Mouse (Mus musculus): ENCODE measurements around the gene Prkn. TPM values are rescaled to one million over a fixed set of nuclear protein-coding genes. Genes with fewer than 3 reads are reported as not detected.

Gene Prkn
- total and polyA plus RNA-seq, 3 experiments = 0.39 to 0.50 TPM; not detected in 1

DNA sequence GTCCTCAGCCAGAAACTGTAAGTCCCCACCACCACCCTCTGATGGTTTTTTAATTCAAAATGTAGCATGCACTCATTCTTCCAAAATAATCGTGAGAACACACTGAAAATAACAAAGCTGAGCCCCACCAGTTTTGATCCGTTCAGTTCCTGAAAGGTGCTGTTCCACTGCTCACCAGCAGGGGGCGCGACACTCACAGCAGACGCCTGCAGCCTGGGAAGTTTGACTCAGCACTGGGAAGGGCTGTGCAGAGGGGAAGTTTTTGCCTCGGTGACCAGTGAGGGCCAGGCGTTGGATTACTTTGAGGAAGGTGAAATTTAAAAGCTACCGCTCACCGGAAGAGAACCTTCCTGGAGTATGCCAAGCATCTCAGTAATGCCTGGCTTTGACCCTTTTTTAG, 1199.0 kb downstream of the Prkn start (continued):
- TF ChIP-seq USF1 (IDR thresholded peaks at IDR 0.05; ENCODE audit: low read depth, low read length) (no peak), GABPA (IDR thresholded peaks at IDR 0.05; ENCODE audit: low read depth, low read length) (no peak)

DNA sequence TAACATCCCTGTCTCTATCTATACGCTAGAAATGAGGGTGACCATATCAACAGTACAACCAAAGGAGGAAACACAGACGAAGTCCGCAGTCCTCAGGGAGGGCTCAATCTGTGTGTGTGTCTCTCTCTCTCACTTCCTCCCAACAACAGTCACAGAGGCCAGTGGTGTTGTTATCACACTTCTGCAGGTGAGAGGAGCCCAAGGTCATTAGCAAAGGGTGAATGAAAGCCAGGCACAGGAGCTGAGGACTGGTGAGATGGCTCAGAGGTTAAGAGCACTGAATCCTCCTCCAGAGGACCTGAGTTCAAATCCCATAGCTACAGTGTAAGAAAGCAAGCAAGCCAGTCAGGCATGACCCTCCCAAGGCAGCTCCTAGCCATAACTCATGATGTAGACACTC, 1199.7 kb downstream of the Prkn start:
- TF ChIP-seq GATA1 (IDR thresholded peaks at IDR 0.05; ENCODE audit: low read depth, low read length) (0 out of 2 replicates have a peak, but pooled peaks have one; percentile 49), NELFE (IDR thresholded peaks at IDR 0.05; ENCODE audit: low read depth, low read length) (no peak), ZKSCAN1 (IDR thresholded peaks at IDR 0.05; ENCODE audit: low read depth, low read length) (no peak), TCF12 (IDR thresholded peaks at IDR 0.05; ENCODE audit: low read depth, low read length) (no peak), GABPA (IDR thresholded peaks at IDR 0.05; ENCODE audit: low read depth, low read length) (no peak), MAZ (IDR thresholded peaks at IDR 0.05; ENCODE audit: low read depth, low read length) (no peak), ELF1 (IDR thresholded peaks at IDR 0.05; ENCODE audit: low read depth, low read length) (no peak), ETS1 (IDR thresholded peaks at IDR 0.05; ENCODE audit: low read depth, low read length) (no peak), RAD21 (IDR thresholded peaks at IDR 0.05; ENCODE audit: low read depth, low read length) (no peak), TAL1 (IDR thresholded peaks at IDR 0.05; ENCODE audit: low read length) (peak; percentile 69), ZMIZ1 (IDR thresholded peaks at IDR 0.05; ENCODE audit: low read depth, low read length) (no peak), UBTF (IDR thresholded peaks at IDR 0.05; ENCODE audit: borderline replicate concordance, insufficient read depth, low read depth, low read length) (no peak), CTCF (IDR thresholded peaks at IDR 0.05 in 2 of 3, conservative IDR thresholded peaks at IDR 0.05 in 1 of 3; ENCODE audit: control insufficient read depth in 1 of 3, insufficient read depth in 1 of 3, low read depth in 2 of 3, low read length in 3 of 3, poor library complexity in 1 of 3, severe bottlenecking in 1 of 3) (no peak), USF2 (IDR thresholded peaks at IDR 0.05; ENCODE audit: borderline replicate concordance in 1 of 2, insufficient read depth in 1 of 2, low read depth in 1 of 2, low read length in 2 of 2) (no peak), NRF1 (IDR thresholded peaks at IDR 0.05; ENCODE audit: insufficient read depth, low read depth, low read length, poor library complexity, severe bottlenecking) (no peak), MAFK (IDR thresholded peaks at IDR 0.05; ENCODE audit: borderline replicate concordance, low read depth, low read length) (no peak), MAX (IDR thresholded peaks at IDR 0.05; ENCODE audit: low read length) (no peak), POLR2AphosphoS5 (IDR thresholded peaks at IDR 0.05; ENCODE audit: borderline replicate concordance, low read depth, low read length) (no peak), HCFC1 (IDR thresholded peaks at IDR 0.05; ENCODE audit: low read depth, low read length) (no peak), SMC3 (IDR thresholded peaks at IDR 0.05; ENCODE audit: low read depth, low read length) (no peak), EP300 (IDR thresholded peaks at IDR 0.05; ENCODE audit: low read depth in 1 of 2, low read length in 2 of 2) (peak in 1 of 2 experiments; percentile 59; a peak in 2 of 4 replicates), KAT2A (conservative IDR thresholded peaks at IDR 0.05; ENCODE audit: low read depth, low read length) (no peak), TBP (IDR thresholded peaks at IDR 0.05; ENCODE audit: low read depth, low read length) (peak; percentile 98), MYC (IDR thresholded peaks at IDR 0.05; ENCODE audit: low read depth, low read length) (no peak), USF1 (IDR thresholded peaks at IDR 0.05; ENCODE audit: low read depth, low read length) (no peak), CHD1 (IDR thresholded peaks at IDR 0.05; ENCODE audit: low read depth, low read length) (no peak)
- peaks cover 0 to 29% of the 10 kb centered on the region in 2 experiments; a peak in 2 of 4 replicates for H3K4me1 ChIP-seq (ENCODE audit: control insufficient read depth in 1 of 2, insufficient read depth in 2 of 2, low read length in 2 of 2)

More for the DNA sequence above, 1199.7 kb downstream of the Prkn start:
- no peak overlapping the region; the same call in 1 of the 2 replicates for H3K27ac ChIP-seq (ENCODE audit: control insufficient read depth, low read depth, low read length)
- H3K9ac ChIP-seq (ENCODE audit: control insufficient read depth, low read depth, low read length, poor library complexity, severe bottlenecking) = no peak overlapping the region; the same call in 1 of the 2 replicates
- H3K9me3 ChIP-seq (replicated peaks; ENCODE audit: insufficient read depth, low read length) = no peaks in the 10 kb centered on the region
- peak; percentile 75 for DNase-seq (ENCODE audit: low read depth, low spot score)
- H3K4me3 ChIP-seq (ENCODE audit: control insufficient read depth in 1 of 2, insufficient read depth in 1 of 2, low read depth in 2 of 2, low read length in 2 of 2) = 0 out of 4 replicates have a peak overlapping the region, but pooled peaks of 1 of the 2 experiments have one; percentile 7
- H3K79me2 ChIP-seq (ENCODE audit: control insufficient read depth, insufficient read depth, low read length, poor library complexity) = no peaks in the 10 kb centered on the region
- H3K36me3 ChIP-seq (ENCODE audit: control insufficient read depth in 1 of 2, insufficient read depth in 2 of 2, low read length in 2 of 2) = peaks cover 0 to 16% of the 10 kb centered on the region in 2 experiments; a peak in 2 of 4 replicates
- no peaks in the 10 kb centered on the region for H3K27me3 ChIP-seq (ENCODE audit: control insufficient read depth in 1 of 2, insufficient read depth in 2 of 2, low read length in 2 of 2)

Measured in MEL (cell line).